Mouse (Mus musculus): Measurements from ENCODE around the gene Styxl1. TPM values are rescaled to one million over a fixed set of nuclear protein-coding genes. Genes with fewer than 3 reads are reported as not detected.

Styxl1 gene
- polyA plus RNA-seq, 1 experiment from 2014 or later, result 0.25 TPM

- Histone ChIP-seq H3K9ac (no peak overlapping the region), H3K27me3 (no peaks in the 10 kb centered on the region), H3K4me3 (no peak overlapping the region), H3K4me1 (replicated peaks) (peaks cover 38% of the 10 kb centered on the region), H3K9me3 (no peaks in the 10 kb centered on the region), H3K27ac (replicated peaks) (no peak overlapping the region), H3K36me3 (no peaks in the 10 kb centered on the region; the same call in 1 of the 2 replicates), H3K4me2 (no peak overlapping the region)
- ATAC-seq (ENCODE audit: low FRiP score, low read depth), result no peak
- 79% methylated on average over 3 of the region's 3 CpGs for WGBS
Observed at GRCm38 (mm10) chr5:135723165-135723751, 54.9 kb downstream of the Styxl1 start.

DNA sequence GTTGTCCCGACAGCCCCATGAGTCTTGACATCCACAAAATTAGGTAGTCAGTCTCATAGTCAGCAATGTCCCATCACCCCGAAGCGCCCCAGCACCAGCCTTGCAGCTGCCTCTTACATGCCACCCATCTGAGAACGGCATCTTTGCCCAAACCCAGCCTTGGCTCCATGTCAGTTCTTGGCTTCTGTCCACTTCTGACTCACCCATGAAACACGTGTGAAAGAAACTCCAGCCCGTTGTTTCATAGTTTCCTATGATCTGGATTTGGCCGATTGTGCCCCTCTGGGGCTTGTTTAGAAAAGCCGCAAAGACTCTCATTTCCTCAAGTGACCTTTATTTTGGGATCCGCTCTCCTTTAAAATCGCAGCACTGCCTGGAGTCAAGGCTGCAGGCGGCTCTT is 56.1 kb downstream of the Styxl1 start:
- Histone ChIP-seq H3K4me2 (no peak overlapping the region), H3K9ac (no peak overlapping the region), H3K27me3 (no peaks in the 10 kb centered on the region), H3K4me3 (no peak overlapping the region), H3K4me1 (replicated peaks) (peaks cover 38% of the 10 kb centered on the region), H3K36me3 (peaks cover 6% of the 10 kb centered on the region), H3K9me3 (no peaks in the 10 kb centered on the region), H3K27ac (replicated peaks) (no peak overlapping the region)
- ATAC-seq (ENCODE audit: low FRiP score, low read depth), result no peak
- WGBS, result 72% methylated on average over 11 of the region's 11 CpGs

DNA sequence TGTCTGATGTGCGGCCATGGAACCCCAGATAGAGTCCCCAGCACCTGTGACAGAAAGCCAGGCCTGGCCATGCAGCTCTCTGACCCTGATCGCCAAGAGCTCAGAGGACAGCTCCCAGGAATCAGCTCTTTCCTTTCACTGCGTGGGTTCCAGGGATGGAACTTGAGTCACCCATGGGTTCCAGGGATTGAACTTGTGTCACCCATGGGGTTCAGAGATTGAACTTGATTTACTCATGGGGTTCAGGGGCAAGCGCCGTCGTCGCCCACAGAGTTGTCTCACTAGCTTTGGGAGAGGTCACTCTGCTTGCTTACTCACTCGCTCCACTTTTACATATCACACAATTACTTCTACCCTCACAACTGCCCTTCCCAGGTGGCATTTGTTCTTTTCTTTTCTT is 57.1 kb downstream of the Styxl1 start:
- Histone ChIP-seq H3K4me2 (no peak overlapping the region), H3K9me3 (no peaks in the 10 kb centered on the region), H3K4me3 (no peak overlapping the region), H3K27me3 (no peaks in the 10 kb centered on the region), H3K27ac (replicated peaks) (no peak overlapping the region), H3K9ac (no peak overlapping the region), H3K4me1 (replicated peaks) (peaks cover 28% of the 10 kb centered on the region), H3K36me3 (peaks cover 10% of the 10 kb centered on the region)
- WGBS, result 90% methylated on average over 8 of the region's 8 CpGs
- no peak for ATAC-seq (ENCODE audit: low FRiP score, low read depth)

- no peak for ATAC-seq (ENCODE audit: low FRiP score, low read depth)
- no peak overlapping the region for H3K4me3 ChIP-seq
- peaks cover 12% of the 10 kb centered on the region for H3K36me3 ChIP-seq
- H3K4me2 ChIP-seq, result no peak overlapping the region
- H3K27ac ChIP-seq (replicated peaks), result no peak overlapping the region
- no peaks in the 10 kb centered on the region for H3K9me3 ChIP-seq
- 60% methylated on average over 3 of the region's 3 CpGs for WGBS
- no peak overlapping the region for H3K9ac ChIP-seq
- H3K4me1 ChIP-seq (replicated peaks), result peaks cover 18% of the 10 kb centered on the region
- no peaks in the 10 kb centered on the region for H3K27me3 ChIP-seq
Observed at GRCm38 (mm10) chr5:135720121-135720520, 58.1 kb downstream of the Styxl1 start.

- 84% methylated on average over 10 of the region's 10 CpGs for WGBS
- ATAC-seq (ENCODE audit: low FRiP score, low read depth), result no peak
- no peak overlapping the region for H3K27ac ChIP-seq (replicated peaks)
- H3K9me3 ChIP-seq, result no peaks in the 10 kb centered on the region
- no peak overlapping the region for H3K4me3 ChIP-seq
- peaks cover 13% of the 10 kb centered on the region for H3K4me1 ChIP-seq (replicated peaks)
- no peaks in the 10 kb centered on the region for H3K27me3 ChIP-seq
- no peak overlapping the region for H3K4me2 ChIP-seq
- H3K36me3 ChIP-seq, result peaks cover 12% of the 10 kb centered on the region
- H3K9ac ChIP-seq, result no peak overlapping the region
Observed at GRCm38 (mm10) chr5:135719586-135720120, 58.5 kb downstream of the Styxl1 start.

DNA sequence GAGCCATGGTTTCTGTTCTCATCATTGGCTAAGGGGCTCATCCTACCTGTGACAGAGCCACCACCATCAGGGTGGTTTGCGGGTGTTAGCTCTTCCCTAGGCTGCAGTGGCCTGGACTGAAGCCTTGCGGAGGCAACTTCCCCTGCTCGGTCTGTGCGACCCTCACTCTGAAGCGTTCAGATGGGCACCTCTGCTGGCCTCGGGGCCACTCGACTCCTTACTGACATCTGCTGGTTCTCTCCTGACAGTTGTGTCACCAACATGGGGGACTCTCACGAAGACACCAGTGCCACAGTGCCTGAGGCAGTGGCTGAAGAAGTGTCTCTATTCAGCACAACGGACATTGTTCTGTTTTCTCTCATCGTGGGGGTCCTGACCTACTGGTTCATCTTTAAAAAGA is 62.6 kb downstream of the Styxl1 start:
- 56% methylated on average over 10 of the region's 10 CpGs for WGBS
- ATAC-seq (ENCODE audit: low FRiP score, low read depth), result no peak
- no peak overlapping the region for H3K27ac ChIP-seq (replicated peaks)

DNA sequence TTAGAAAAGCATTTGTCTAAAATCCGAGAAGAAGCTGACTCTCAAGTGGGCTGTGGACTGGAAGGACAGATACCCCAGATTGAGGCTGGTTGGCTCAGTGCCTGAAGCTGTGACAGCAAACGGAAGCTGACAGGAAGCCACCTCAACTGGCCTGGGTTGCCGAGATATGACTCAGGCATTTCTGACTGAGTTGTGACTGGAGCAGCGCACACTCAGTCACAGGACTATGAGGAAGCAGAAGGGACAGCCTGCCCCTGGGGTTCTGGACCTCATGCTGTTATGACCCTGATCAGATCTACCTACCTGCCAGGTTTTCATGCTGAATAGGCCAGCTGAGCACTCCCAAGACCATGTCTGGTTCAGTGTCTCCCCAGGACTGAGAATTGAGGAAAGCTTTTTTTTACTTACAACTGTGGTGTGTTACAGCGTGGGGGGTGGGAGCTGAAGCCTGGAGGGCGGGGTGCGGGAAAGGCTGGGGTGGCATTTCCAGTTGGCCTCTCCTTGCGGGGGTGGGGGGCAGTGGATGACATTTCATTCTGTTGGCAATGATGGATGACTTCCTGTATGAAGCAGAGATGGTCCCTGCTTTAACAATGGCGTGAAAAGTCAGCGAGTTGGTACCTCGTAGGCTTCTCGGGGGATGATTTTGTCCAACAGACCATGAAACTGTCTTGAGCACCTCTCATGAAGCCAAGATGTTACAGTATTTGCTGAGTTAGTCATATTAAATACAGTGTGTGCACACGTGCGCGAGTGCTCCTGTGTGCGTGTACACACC is 64.6 kb downstream of the Styxl1 start:
- no peak overlapping the region for H3K4me3 ChIP-seq
- no peaks in the 10 kb centered on the region for H3K9me3 ChIP-seq
- no peak for ATAC-seq (ENCODE audit: low FRiP score, low read depth)
- H3K4me1 ChIP-seq (replicated peaks), result peaks cover 11% of the 10 kb centered on the region
- no peak overlapping the region for H3K4me2 ChIP-seq
- H3K27ac ChIP-seq (replicated peaks), result no peak overlapping the region
- peaks cover 15% of the 10 kb centered on the region for H3K36me3 ChIP-seq
- H3K9ac ChIP-seq, result no peak overlapping the region
- H3K27me3 ChIP-seq, result no peaks in the 10 kb centered on the region
- 54% methylated on average over 16 of the region's 16 CpGs for WGBS

More for the DNA sequence above, 62.6 kb downstream of the Styxl1 start:
- Histone ChIP-seq H3K9ac (no peak overlapping the region), H3K27me3 (no peaks in the 10 kb centered on the region), H3K36me3 (peaks cover 12% of the 10 kb centered on the region), H3K4me2 (no peak overlapping the region), H3K9me3 (no peaks in the 10 kb centered on the region), H3K4me3 (no peak overlapping the region), H3K4me1 (replicated peaks) (peaks cover 11% of the 10 kb centered on the region)

DNA sequence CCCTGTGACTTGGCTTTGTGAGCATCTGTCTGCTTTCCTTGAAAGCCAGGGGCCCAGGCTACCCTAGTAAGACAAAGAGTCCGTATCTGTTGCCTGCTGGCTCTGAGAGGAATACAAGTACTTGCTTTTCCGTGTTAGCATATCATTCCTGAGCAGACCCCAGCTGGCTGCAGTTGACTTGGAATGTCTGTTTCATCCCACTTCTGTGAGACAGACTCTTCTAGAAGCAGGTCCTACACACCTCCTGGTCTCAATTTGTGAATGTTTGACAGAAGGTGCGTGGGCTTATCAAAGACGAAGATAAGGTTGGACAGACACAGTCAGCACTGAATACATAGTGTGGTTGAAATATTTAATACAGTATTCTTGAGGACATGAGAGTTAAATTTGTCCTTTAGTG is 65.4 kb downstream of the Styxl1 start:
- no peak overlapping the region for H3K27ac ChIP-seq (replicated peaks)
- H3K4me1 ChIP-seq (replicated peaks), result peaks cover 11% of the 10 kb centered on the region
- no peaks in the 10 kb centered on the region for H3K9me3 ChIP-seq
- no peak overlapping the region for H3K9ac ChIP-seq
- H3K4me3 ChIP-seq, result no peak overlapping the region
- H3K36me3 ChIP-seq, result peaks cover 15% of the 10 kb centered on the region
- ATAC-seq (ENCODE audit: low FRiP score, low read depth), result no peak
- H3K27me3 ChIP-seq, result no peaks in the 10 kb centered on the region
- 65% methylated on average over 4 of the region's 4 CpGs for WGBS
- H3K4me2 ChIP-seq, result no peak overlapping the region

- H3K9me3 ChIP-seq, result no peaks in the 10 kb centered on the region
- 92% methylated on average over 13 of the region's 13 CpGs for WGBS
- ATAC-seq (ENCODE audit: low FRiP score, low read depth), result no peak
Observed at GRCm38 (mm10) chr5:135711582-135712355, 66.4 kb downstream of the Styxl1 start.

GRCm38 (mm10) chr5:135710599-135711214 is 67.5 kb downstream of the Styxl1 start:
- no peak for ATAC-seq (ENCODE audit: low FRiP score, low read depth)
- WGBS, result 90% methylated on average over 7 of the region's 7 CpGs
- Histone ChIP-seq H3K9me3 (no peaks in the 10 kb centered on the region), H3K27ac (replicated peaks) (no peak overlapping the region), H3K4me2 (no peak overlapping the region), H3K4me1 (replicated peaks) (peaks cover 11% of the 10 kb centered on the region), H3K4me3 (no peak overlapping the region), H3K9ac (no peak overlapping the region), H3K36me3 (0 out of 2 replicates have a peak, but pooled peaks cover 5% of the 10 kb centered on the region), H3K27me3 (no peaks in the 10 kb centered on the region)

More at GRCm38 (mm10) chr5:135711582-135712355, 66.4 kb downstream of the Styxl1 start:
- Histone ChIP-seq H3K36me3 (0 out of 2 replicates have a peak, but pooled peaks cover 9% of the 10 kb centered on the region), H3K4me2 (no peak overlapping the region), H3K27ac (replicated peaks) (no peak overlapping the region), H3K27me3 (no peaks in the 10 kb centered on the region), H3K4me3 (no peak overlapping the region), H3K9ac (no peak overlapping the region), H3K4me1 (replicated peaks) (peaks cover 11% of the 10 kb centered on the region)

GRCm38 (mm10) chr5:135709716-135710115 is 68.5 kb downstream of the Styxl1 start:
- H3K4me1 ChIP-seq (replicated peaks), result peaks cover 11% of the 10 kb centered on the region
- no peak overlapping the region for H3K9ac ChIP-seq
- WGBS, result 96% methylated on average over 5 of the region's 5 CpGs
- H3K36me3 ChIP-seq, result 0 out of 2 replicates have a peak, but pooled peaks cover 3% of the 10 kb centered on the region
- no peaks in the 10 kb centered on the region for H3K9me3 ChIP-seq
- no peak overlapping the region for H3K27ac ChIP-seq (replicated peaks)
- H3K4me2 ChIP-seq, result no peak overlapping the region
- no peaks in the 10 kb centered on the region for H3K27me3 ChIP-seq
- H3K4me3 ChIP-seq, result no peak overlapping the region
- ATAC-seq (ENCODE audit: low FRiP score, low read depth), result no peak
